Comparison of ENCODE assay signal across 7 mouse cellular contexts in the genomic region with DNA sequence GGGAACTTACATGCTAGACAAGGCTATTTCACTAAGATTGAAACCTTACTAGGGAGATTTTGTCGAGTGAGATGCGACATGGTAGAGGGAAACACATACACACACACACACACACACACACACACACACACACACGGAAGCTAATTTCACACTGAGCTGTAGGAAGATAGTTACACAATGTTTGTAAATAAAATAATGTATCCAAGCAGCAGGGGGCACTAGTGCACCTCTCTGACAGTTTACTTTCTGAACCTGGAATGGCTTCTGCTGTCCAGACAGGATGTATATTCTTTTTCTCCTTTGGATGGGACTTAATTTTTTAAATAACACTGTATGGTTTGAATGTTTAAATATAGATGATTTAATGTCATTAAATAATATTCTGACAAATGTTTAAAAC. TPM values are rescaled to one million over a fixed set of nuclear protein-coding genes. Genes with fewer than 3 reads are reported as not detected.
A peak's percentile ranks its signal among the peaks of the same experiment; 100 is the strongest.
DNase-seq lines count a peak whose midpoint lies in the region; ATAC-seq and TF ChIP-seq lines count a peak whose summit lies in the region.

No protein-coding gene starts in this region.

- no peak for ATAC-seq in embryonic facial prominence, embryonic 11.5 days (replicated peaks; ENCODE audit: insufficient number of reproducible peaks, low FRiP score, low TSS enrichment, low read depth)
- ATAC-seq in intestine, postnatal 0 days = 0 out of 2 replicates have a peak, but pooled peaks have one; percentile 25
- no peak for ATAC-seq in liver, embryonic 14.5 days (ENCODE audit: insufficient read depth)

- peak; percentile 82 for TF ChIP-seq CTCF in intestine, postnatal 0 days (IDR thresholded peaks at IDR 0.05; ENCODE audit: low read depth)
- TF ChIP-seq CTCF in liver, embryonic 14.5 days (IDR thresholded peaks at IDR 0.05; ENCODE audit: low read depth) = peak; percentile 55; the same call in 1 of the 2 replicates

- H3K9ac ChIP-seq in embryonic facial prominence, embryonic 11.5 days (replicated peaks; ENCODE audit: low read length) = no peak overlapping the region
- no peak overlapping the region for H3K9ac ChIP-seq in intestine, postnatal 0 days (ENCODE audit: low read depth, low read length)
- H3K9ac ChIP-seq in liver, embryonic 14.5 days (replicated peaks) = no peak overlapping the region

- DNase-seq in right cerebral cortex, adult 18-20 months = peak; percentile 75
- no peak for DNase-seq in right cerebral cortex, postnatal 25 days
- peak; percentile 32 for DNase-seq in adrenal gland, postnatal 25 days
- peak; percentile 78 for DNase-seq in embryonic facial prominence, embryonic 11.5 days (ENCODE audit: low spot score)
- peak; percentile 3 to 27 (median 17) for DNase-seq in liver, embryonic 14.5 days (ENCODE audit: low read depth in 3 of 3, low spot score in 3 of 3)
- DNase-seq in right cerebral cortex, postnatal 14 days = peak; percentile 61

- H3K36me3 ChIP-seq in embryonic facial prominence, embryonic 11.5 days (replicated peaks; ENCODE audit: control insufficient read depth, insufficient read depth, low read depth, low read length) = no peaks in the 10 kb centered on the region
- H3K36me3 ChIP-seq in intestine, postnatal 0 days (ENCODE audit: control insufficient read depth, insufficient read depth) = no peaks in the 10 kb centered on the region
- no peaks in the 10 kb centered on the region for H3K36me3 ChIP-seq in liver, embryonic 14.5 days (replicated peaks; ENCODE audit: control insufficient read depth, insufficient read depth, low read depth)

- H3K27ac ChIP-seq in embryonic facial prominence, embryonic 11.5 days (replicated peaks; ENCODE audit: low read depth, low read length) = no peak overlapping the region
- H3K27ac ChIP-seq in intestine, postnatal 0 days (ENCODE audit: low read depth, low read length) = no peak overlapping the region
- no peak overlapping the region for H3K27ac ChIP-seq in liver, embryonic 14.5 days

- H3K4me3 ChIP-seq in embryonic facial prominence, embryonic 11.5 days (ENCODE audit: low read depth, low read length) = no peak overlapping the region
- H3K4me3 ChIP-seq in intestine, postnatal 0 days (ENCODE audit: low read depth, low read length) = no peak overlapping the region
- H3K4me3 ChIP-seq in liver, embryonic 14.5 days (ENCODE audit: insufficient read depth in 1 of 2, low read depth in 2 of 2, low read length in 2 of 2) = no peak overlapping the region

- H3K9me3 ChIP-seq in embryonic facial prominence, embryonic 11.5 days (replicated peaks; ENCODE audit: control insufficient read depth, low read length) = no peaks in the 10 kb centered on the region
- H3K9me3 ChIP-seq in intestine, postnatal 0 days (ENCODE audit: control insufficient read depth) = no peaks in the 10 kb centered on the region
- H3K9me3 ChIP-seq in liver, embryonic 14.5 days (ENCODE audit: control insufficient read depth, low read length) = no peaks in the 10 kb centered on the region

- TF ChIP-seq EP300 in liver, embryonic 14.5 days (IDR thresholded peaks at IDR 0.05; ENCODE audit: low read depth) = no peak

- H3K4me2 ChIP-seq in embryonic facial prominence, embryonic 11.5 days (ENCODE audit: low read depth, low read length) = no peak overlapping the region
- H3K4me2 ChIP-seq in intestine, postnatal 0 days (replicated peaks; ENCODE audit: low read depth) = no peak overlapping the region
- H3K4me2 ChIP-seq in liver, embryonic 14.5 days (ENCODE audit: low read depth) = no peak overlapping the region

- H3K27me3 ChIP-seq in embryonic facial prominence, embryonic 11.5 days (ENCODE audit: control insufficient read depth, insufficient read depth, low read length) = no peaks in the 10 kb centered on the region
- H3K27me3 ChIP-seq in intestine, postnatal 0 days (replicated peaks; ENCODE audit: control insufficient read depth, insufficient read depth, low read length) = no peaks in the 10 kb centered on the region
- no peaks in the 10 kb centered on the region for H3K27me3 ChIP-seq in liver, embryonic 14.5 days (ENCODE audit: control insufficient read depth, insufficient read depth, low read length)

- no peaks in the 10 kb centered on the region for H3K4me1 ChIP-seq in embryonic facial prominence, embryonic 11.5 days (ENCODE audit: control insufficient read depth, insufficient read depth, low read length)
- no peaks in the 10 kb centered on the region for H3K4me1 ChIP-seq in intestine, postnatal 0 days (replicated peaks; ENCODE audit: control insufficient read depth, insufficient read depth, low read length)
- H3K4me1 ChIP-seq in liver, embryonic 14.5 days (replicated peaks; ENCODE audit: control insufficient read depth in 2 of 2, insufficient read depth in 2 of 2, low read length in 1 of 2) = no peaks in the 10 kb centered on the region

- 55% methylated on average over 3 of the region's 3 CpGs for WGBS in embryonic facial prominence, embryonic 11.5 days
- 39% methylated on average over 3 of the region's 3 CpGs for WGBS in intestine, postnatal 0 days
- 17% methylated on average over 3 of the region's 3 CpGs for WGBS in liver, embryonic 14.5 days (ENCODE audit: insufficient replicate concordance)

RNA-seq across cellular contexts. Expression of a gene that starts 27.9 kb away (rescaled TPM):
- total RNA-seq in adrenal gland, postnatal 25 days (2021) = 10.7 and 11.9 TPM in 2 replicates
- polyA plus RNA-seq in embryonic facial prominence, embryonic 11.5 days (2014; fragmentation: Nextera tagmentation; extraction: Ambion mirVana) = 8.2 and 9.9 TPM in 2 replicates
- 1.3 TPM in 2 replicates for polyA plus RNA-seq in intestine, postnatal 0 days (2015; fragmentation: Nextera tagmentation; extraction: Ambion mirVana)
- 0.22 and 0.35 TPM in 2 replicates for polyA plus RNA-seq in liver, embryonic 14.5 days (2012; rRNA removed)
- polyA plus RNA-seq in liver, embryonic 14.5 days (2014; fragmentation: Nextera tagmentation; extraction: Ambion mirVana) = 0.39 and 0.76 TPM in 2 replicates
